Mouse (Mus musculus) limb, embryonic 13.5 days (tissue): ENCODE data around the gene Cog4. TPM values are rescaled to one million over a fixed set of nuclear protein-coding genes. Genes with fewer than 3 reads are reported as not detected.

Source experiments
- polyA plus RNA-seq: library from polyadenylated mRNA; unstranded; fragments of >200 nt; fragmentation: Nextera tagmentation; extraction: Ambion mirVana; gene quantifications from 2 replicates; pipeline ENCODE4 v1.2.1, GENCODE M21; 2015

Cog4 gene
- polyA plus RNA-seq, 1 experiment from 2014 or later = 86.4 TPM

Other genes with a start within 250 kb of the Cog4 start
- gene Vac14, start 228.0 kb upstream of the Cog4 start, polyA plus RNA-seq = 16.7 and 17.1 TPM in 2 replicates
- gene Mtss1l, start 125.1 kb upstream of the Cog4 start, polyA plus RNA-seq = 10.4 and 11.7 TPM in 2 replicates
- 0.29 and 1.1 TPM in 2 replicates for gene Il34, start 40.7 kb upstream of the Cog4 start, polyA plus RNA-seq
- gene Sf3b3, start 187 bp downstream of the Cog4 start, polyA plus RNA-seq = 160 and 171 TPM in 2 replicates
- 14.7 and 16.1 TPM in 2 replicates for gene Fuk, start 55.9 kb downstream of the Cog4 start, polyA plus RNA-seq
- gene St3gal2, start 73.3 kb downstream of the Cog4 start, polyA plus RNA-seq = 31.7 and 34.5 TPM in 2 replicates
- gene Ddx19a, start 151.2 kb downstream of the Cog4 start, polyA plus RNA-seq = 16.5 and 16.8 TPM in 2 replicates
- gene Ddx19b, start 185.2 kb downstream of the Cog4 start, polyA plus RNA-seq = 4.0 and 4.1 TPM in 2 replicates
- 53.8 and 54.5 TPM in 2 replicates for gene Aars, start 186.5 kb downstream of the Cog4 start, polyA plus RNA-seq
- 7.4 and 9.3 TPM in 2 replicates for gene Exosc6, start 209.7 kb downstream of the Cog4 start, polyA plus RNA-seq
- not detected in 2 replicates for gene Clec18a, start 245.8 kb downstream of the Cog4 start, polyA plus RNA-seq
- 11.4 and 12.8 TPM in 2 replicates for gene Pdpr, start 248.0 kb downstream of the Cog4 start, polyA plus RNA-seq